Mouse (Mus musculus): ENCODE data around the gene Crim1. TPM values are rescaled to one million over a fixed set of nuclear protein-coding genes. Genes with fewer than 3 reads are reported as not detected.

Gene Crim1
- total and polyA plus RNA-seq, 3 experiments, result 14.1 to 72.8 (median 21.9) TPM

DNA sequence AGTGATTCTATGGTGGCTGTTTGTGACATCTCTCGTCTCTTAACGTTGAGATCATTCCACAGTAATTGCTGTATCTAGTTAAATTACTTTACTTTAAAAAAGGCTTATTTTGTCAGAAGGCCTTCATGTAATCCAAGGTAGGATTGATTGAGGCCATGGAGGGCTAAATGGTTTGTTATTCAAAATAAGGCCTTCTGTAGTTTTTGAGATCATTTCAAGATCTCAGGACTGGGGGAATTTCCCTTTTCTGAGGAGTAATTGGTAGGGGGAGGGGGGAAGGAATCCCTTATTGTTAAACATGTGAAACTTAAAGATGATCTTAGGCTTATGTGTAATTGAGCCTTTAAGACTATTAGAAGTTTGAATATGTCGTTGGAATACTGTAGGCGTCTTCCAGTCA is 40.1 kb downstream of the Crim1 start:
- Histone ChIP-seq H3K4me1 (ENCODE audit: control insufficient read depth in 1 of 2, insufficient read depth in 2 of 2) (peaks cover 36 to 85% of the 10 kb centered on the region in 2 experiments), H3K9me3 (replicated peaks; ENCODE audit: low read length) (no peaks in the 10 kb centered on the region), H3K27me3 (replicated peaks) (no peaks in the 10 kb centered on the region), H3K4me3 (replicated peaks in 1 of 3; ENCODE audit: low read depth in 2 of 3, low read length in 2 of 3, poor library complexity in 1 of 3) (no peak overlapping the region), H3K9ac (ENCODE audit: insufficient read depth, low read depth) (peak overlapping the region; percentile 37), H3K27ac (ENCODE audit: insufficient read depth, low read depth) (peak overlapping the region; percentile 95), H3K36me3 (replicated peaks in 1 of 2; ENCODE audit: control insufficient read depth in 1 of 2, insufficient read depth in 1 of 2, low read length in 1 of 2) (peaks cover 8 to 38% of the 10 kb centered on the region in 2 experiments), H3K79me2 (replicated peaks; ENCODE audit: control insufficient read depth, extremely low read depth, insufficient read depth, poor library complexity, severe bottlenecking) (peaks cover 58% of the 10 kb centered on the region), H3K4me2 (ENCODE audit: insufficient read depth, low read depth, poor library complexity, severe bottlenecking) (peak overlapping the region; percentile 55)
- dilution Hi-C loops (cut with MboI; ENCODE audit: extremely low pct_ligation_motif_present, extremely low pct_unique_long_range_greater_than_20kb, low sequenced_read_pairs), result no loop called here
- peak; percentile 51 for DNase-seq (ENCODE audit: extremely low read depth)
- no peak for TF ChIP-seq ZNF384 (IDR thresholded peaks at IDR 0.05; ENCODE audit: low read depth, low read length)
- TF ChIP-seq ELF1 (IDR thresholded peaks at IDR 0.05; ENCODE audit: low read depth, low read length), result no peak
- TF ChIP-seq ZMIZ1 (IDR thresholded peaks at IDR 0.05; ENCODE audit: low read depth, low read length), result no peak
- no peak for TF ChIP-seq NRF1 (IDR thresholded peaks at IDR 0.05; ENCODE audit: low read depth, low read length)
- TF ChIP-seq POLR2AphosphoS2 (IDR thresholded peaks at IDR 0.05; ENCODE audit: low read depth, low read length), result no peak
- TF ChIP-seq ZC3H11A (IDR thresholded peaks at IDR 0.05; ENCODE audit: low read depth, low read length), result no peak
- TF ChIP-seq E2F4 (IDR thresholded peaks at IDR 0.05; ENCODE audit: insufficient replicate concordance, low read depth, low read length), result no peak
- no peak; the same call in 1 of the 2 replicates for TF ChIP-seq CHD1 (IDR thresholded peaks at IDR 0.05; ENCODE audit: low read depth, low read length)
- peak; percentile 56; the same call in 1 of the 2 replicates for TF ChIP-seq CHD2 (IDR thresholded peaks at IDR 0.05; ENCODE audit: low read length)
- TF ChIP-seq BHLHE40 (IDR thresholded peaks at IDR 0.05; ENCODE audit: low read depth, low read length), result peak; percentile 31; the same call in 1 of the 2 replicates
- no peak for TF ChIP-seq ZKSCAN1 (IDR thresholded peaks at IDR 0.05; ENCODE audit: borderline replicate concordance, low read depth, low read length)
- no peak for TF ChIP-seq GABPA (IDR thresholded peaks at IDR 0.05; ENCODE audit: insufficient replicate concordance, low read depth, low read length)
- TF ChIP-seq ETS1 (conservative IDR thresholded peaks at IDR 0.05; ENCODE audit: low read depth, low read length), result peak; percentile 33; the same call in 1 of the 2 replicates
- TF ChIP-seq MAFK (IDR thresholded peaks at IDR 0.05; ENCODE audit: insufficient replicate concordance, low read length), result no peak
- no peak for TF ChIP-seq CTCF (conservative IDR thresholded peaks at IDR 0.05 in 1 of 2, IDR thresholded peaks at IDR 0.05 in 1 of 2; ENCODE audit: low read depth in 2 of 2, low read length in 2 of 2)
- TF ChIP-seq TCF12 (IDR thresholded peaks at IDR 0.05; ENCODE audit: low read depth, low read length), result peak; percentile 48; the same call in 1 of the 2 replicates
- TF ChIP-seq MAX (IDR thresholded peaks at IDR 0.05; ENCODE audit: low read length), result no peak
- TF ChIP-seq IRF4 (IDR thresholded peaks at IDR 0.05; ENCODE audit: low read depth, low read length), result peak; percentile 41; the same call in 1 of the 2 replicates
- no peak for TF ChIP-seq TBP (conservative IDR thresholded peaks at IDR 0.05; ENCODE audit: low read depth, low read length)
- no peak for TF ChIP-seq MXI1 (IDR thresholded peaks at IDR 0.05; ENCODE audit: low read depth, low read length)
- no peak for TF ChIP-seq PAX5 (IDR thresholded peaks at IDR 0.05; ENCODE audit: low read length)
- no peak for TF ChIP-seq RCOR1 (conservative IDR thresholded peaks at IDR 0.05; ENCODE audit: low read depth, low read length)
- TF ChIP-seq MAZ (IDR thresholded peaks at IDR 0.05; ENCODE audit: low read depth, low read length), result 0 out of 2 replicates have a peak, but pooled peaks have one; percentile 59
- TF ChIP-seq RAD21 (IDR thresholded peaks at IDR 0.05; ENCODE audit: low read depth, low read length), result no peak
- no peak for TF ChIP-seq USF1 (IDR thresholded peaks at IDR 0.05; ENCODE audit: low read depth, low read length)
- TF ChIP-seq SIN3A (IDR thresholded peaks at IDR 0.05; ENCODE audit: low read length), result 0 out of 2 replicates have a peak, but pooled peaks have one; percentile 34
- no peak for TF ChIP-seq KAT2A (IDR thresholded peaks at IDR 0.05; ENCODE audit: insufficient replicate concordance, low read length)
- peak; percentile 60 for TF ChIP-seq EP300 (IDR thresholded peaks at IDR 0.05; ENCODE audit: low read length)
- TF ChIP-seq MEF2A (IDR thresholded peaks at IDR 0.05; ENCODE audit: borderline replicate concordance, low read depth, low read length), result no peak
- no peak for TF ChIP-seq NELFE (IDR thresholded peaks at IDR 0.05; ENCODE audit: low read depth, low read length)
- TF ChIP-seq JUND (conservative IDR thresholded peaks at IDR 0.05; ENCODE audit: low read depth, low read length), result 0 out of 2 replicates have a peak, but pooled peaks have one; percentile 18
- TF ChIP-seq MYC (IDR thresholded peaks at IDR 0.05; ENCODE audit: low read depth, low read length), result no peak
- TF ChIP-seq UBTF (IDR thresholded peaks at IDR 0.05; ENCODE audit: low read depth, low read length), result no peak
- TF ChIP-seq JUN (IDR thresholded peaks at IDR 0.05; ENCODE audit: insufficient read depth, low read depth, low read length), result no peak
- TF ChIP-seq HCFC1 (IDR thresholded peaks at IDR 0.05; ENCODE audit: low read depth, low read length), result no peak
- TF ChIP-seq POLR2A (IDR thresholded peaks at IDR 0.05; ENCODE audit: low read depth, low read length), result no peak
- TF ChIP-seq SMC3 (IDR thresholded peaks at IDR 0.05; ENCODE audit: low read depth, low read length), result no peak
- TF ChIP-seq USF2 (conservative IDR thresholded peaks at IDR 0.05; ENCODE audit: low read depth, low read length), result no peak
- in situ Hi-C loops (cut with MboI; ENCODE audit: low pct_ligation_motif_present, low pct_unique_long_range_greater_than_20kb, low sequenced_read_pairs), result no loop called here

Measured in CH12.LX (cell line).